Mouse (Mus musculus) megakaryocyte, adult 5-6 weeks (primary cell): Measurements from ENCODE around the gene Slfn8. TPM values are rescaled to one million over a fixed set of nuclear protein-coding genes. Genes with fewer than 3 reads are reported as not detected.
A peak's percentile ranks its signal among the peaks of the same experiment; 100 is the strongest.
"Not testable (repeated sequence)": the region's sequence is repeated elsewhere in the genome, so short reads cannot be mapped to it uniquely, and the experiment has no call there.

Experiments
- ATAC-seq: 2 replicates; pipeline ENCODE4 v1.8.0; 2016; ENCODE audit warnings: mild to moderate bottlenecking, inconsistent platforms; ENCODE audit not compliant: poor library complexity, severe bottlenecking
- total RNA-seq, 2 experiments: library from RNA; stranded (forward) in 1 of 2; stranded (reverse) in 1 of 2; fragments of 153-499, 151-499 nt in 1 of 2; fragments of 221-1000, 200-1000 nt in 1 of 2; gene quantifications; 2 replicates each; pipeline versions ENCODE4 v1.2.3 to v1.2.4; 2015 to 2017

The Slfn8 gene
- total RNA-seq, 2 experiments from 2014 or later = 60.5 to 68.3 TPM

- no peak for ATAC-seq
Observed at GRCm38 (mm10) chr11:83013356-83013755, 7.3 kb downstream of the Slfn8 start.

- ATAC-seq = peak; percentile 45
Observed at GRCm38 (mm10) chr11:82991469-82992166, 29.0 kb downstream of the Slfn8 start, which contains the start of gene Slfn9. Gene Slfn9 (minus strand): TSS chr11:82991830.

- peak; percentile 67 for ATAC-seq
Observed at GRCm38 (mm10) chr11:82990612-82991385, 29.8 kb downstream of the Slfn8 start.

- no peak for ATAC-seq
Observed at GRCm38 (mm10) chr11:82989357-82989756, 31.3 kb downstream of the Slfn8 start.

- no peak for ATAC-seq
Observed at GRCm38 (mm10) chr11:82987621-82988020, 33.0 kb downstream of the Slfn8 start.

GRCm38 (mm10) chr11:82983193-82983592 lies 37.4 kb downstream of the Slfn8 start:
- no peak for ATAC-seq

GRCm38 (mm10) chr11:82982409-82982808 lies 38.2 kb downstream of the Slfn8 start:
- ATAC-seq = not testable (repeated sequence)

- no peak for ATAC-seq
Observed at GRCm38 (mm10) chr11:82973916-82974315, 46.7 kb downstream of the Slfn8 start.

GRCm38 (mm10) chr11:82971590-82971974 lies 49.0 kb downstream of the Slfn8 start:
- no peak for ATAC-seq

- peak; percentile 56; the same call in 1 of the 2 replicates for ATAC-seq
Observed at GRCm38 (mm10) chr11:82970712-82971589, 49.7 kb downstream of the Slfn8 start.

- no peak for ATAC-seq
Observed at GRCm38 (mm10) chr11:82962215-82962614, 58.4 kb downstream of the Slfn8 start.

GRCm38 (mm10) chr11:82961743-82962142 lies 58.9 kb downstream of the Slfn8 start:
- no peak for ATAC-seq

- peak; percentile 56; the same call in 1 of the 2 replicates for ATAC-seq
Observed at GRCm38 (mm10) chr11:82959613-82960012, 61.0 kb downstream of the Slfn8 start.

GRCm38 (mm10) chr11:82956925-82957324 lies 63.7 kb downstream of the Slfn8 start:
- ATAC-seq = no peak

GRCm38 (mm10) chr11:82954631-82955030 lies 66.0 kb downstream of the Slfn8 start:
- no peak for ATAC-seq

GRCm38 (mm10) chr11:82952612-82953542 lies 67.7 kb downstream of the Slfn8 start:
- peak; percentile 94 for ATAC-seq
